Mouse (Mus musculus) thymus, postnatal 10 days (tissue): ENCODE measurements around the gene P2rx6.
"Not testable (repeated sequence)": the region's sequence is repeated elsewhere in the genome, so short reads cannot be mapped to it uniquely, and the experiment has no call there.

Experiments used
- DNase-seq, 2 experiments: peaks; one replicate each; pipeline ENCODE4 v3.0.0; 2021; ENCODE audit warnings: low spot score in 2 of 2

The P2rx6 gene

DNA sequence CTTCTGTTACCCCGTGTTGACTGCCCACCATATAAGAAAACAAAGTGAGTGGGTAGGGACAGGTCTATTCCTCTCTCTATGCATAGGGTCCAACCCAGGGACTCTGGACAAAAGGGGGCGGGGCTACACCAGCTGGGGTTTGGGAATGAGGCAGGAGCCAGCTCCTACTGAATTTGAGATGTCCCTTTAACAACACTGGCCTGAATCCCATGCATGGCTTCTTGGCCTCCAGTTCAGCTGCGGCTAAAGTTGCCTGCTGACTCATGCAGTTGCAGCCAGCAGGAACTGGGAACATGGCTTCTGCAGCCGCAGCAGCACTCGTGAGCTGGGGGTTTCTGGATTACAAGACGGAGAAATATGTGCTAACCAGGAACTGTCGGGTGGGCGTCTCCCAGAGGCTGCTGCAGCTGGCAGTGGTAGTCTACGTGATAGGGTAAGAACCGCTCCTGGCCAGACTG, at the start of gene P2rx6:
TSS of gene P2rx6 (plus strand) at position 135 of the 458 bp plus-strand sequence.
- no peak for DNase-seq

DNA sequence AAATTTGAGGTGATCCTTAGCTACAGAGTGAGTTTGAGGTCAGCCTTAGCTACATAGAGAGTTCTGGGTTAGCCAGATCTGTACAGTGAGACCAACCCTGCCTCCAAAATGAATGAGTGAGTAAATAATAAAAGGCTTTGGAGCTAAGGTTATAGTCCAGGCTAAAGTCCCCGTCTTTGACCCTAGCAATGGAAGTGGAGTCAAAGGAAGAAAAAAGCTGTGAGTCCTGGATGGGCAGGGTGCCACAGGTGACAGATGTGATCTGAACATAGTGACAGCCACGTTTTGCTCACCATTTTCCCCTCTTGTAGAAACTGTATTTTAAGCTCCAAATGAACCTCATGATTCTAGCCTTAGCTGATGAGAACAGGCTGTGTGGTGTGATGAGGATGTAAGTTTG, 42.8 kb upstream of the P2rx6 start:
- no peak for DNase-seq

DNA sequence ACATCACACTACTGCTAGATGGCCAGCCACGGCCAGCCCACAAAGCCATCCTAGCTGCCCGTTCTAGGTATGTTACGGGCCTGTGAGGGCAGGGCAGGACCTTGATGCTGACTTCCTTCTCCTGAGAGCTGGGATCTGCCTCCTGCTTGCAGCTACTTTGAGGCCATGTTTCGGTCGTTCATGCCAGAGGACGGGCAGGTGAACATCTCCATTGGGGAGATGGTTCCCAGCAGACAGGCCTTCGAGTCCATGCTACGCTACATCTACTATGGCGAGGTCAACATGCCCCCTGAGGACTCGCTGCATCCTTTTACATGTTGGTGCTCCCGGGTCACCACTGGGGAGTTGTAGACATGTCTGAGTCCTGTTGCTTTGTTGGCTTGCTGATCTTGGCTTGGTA, 37.5 kb upstream of the P2rx6 start:
- no peak for DNase-seq

DNA sequence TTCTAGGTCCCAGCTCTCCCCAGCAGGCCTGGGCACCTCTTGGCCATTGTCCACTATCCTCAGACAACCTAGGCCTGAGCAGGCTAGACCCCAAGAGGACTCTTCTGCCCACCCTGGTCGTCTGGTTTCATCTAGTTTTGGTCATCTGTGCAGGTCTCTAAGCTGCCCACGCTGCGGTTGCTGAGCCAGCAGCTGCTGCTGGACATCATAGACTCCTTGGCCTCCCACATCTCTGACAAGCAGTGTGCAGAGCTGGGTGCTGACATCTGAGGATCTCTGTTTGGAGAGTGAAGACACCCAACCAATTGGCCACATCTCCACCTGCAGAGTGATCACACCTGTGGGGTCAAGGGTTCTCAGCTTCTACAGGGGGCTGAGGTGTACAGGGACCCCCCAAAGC, 36.2 kb upstream of the P2rx6 start:
- no peak for DNase-seq

DNA sequence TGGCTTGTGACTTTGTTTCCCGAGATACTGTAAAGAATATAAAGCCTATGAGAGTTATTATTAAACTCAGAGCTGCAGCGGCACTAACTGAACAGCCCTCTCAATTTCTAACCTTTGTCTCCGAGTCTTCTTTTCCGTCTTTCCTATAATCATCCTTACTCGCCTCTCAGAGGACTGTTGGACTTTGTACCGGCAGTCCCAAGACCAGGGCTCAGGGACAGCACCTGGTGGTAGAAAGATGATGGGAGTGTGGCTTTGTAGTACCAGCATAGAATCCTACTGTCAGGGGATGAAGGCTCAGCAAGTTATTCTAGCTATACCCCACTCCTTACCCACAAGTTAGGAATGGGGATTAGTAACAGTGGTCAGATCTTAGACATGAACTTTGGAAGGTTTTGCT, 35.5 kb upstream of the P2rx6 start:
- no peak for DNase-seq

DNA sequence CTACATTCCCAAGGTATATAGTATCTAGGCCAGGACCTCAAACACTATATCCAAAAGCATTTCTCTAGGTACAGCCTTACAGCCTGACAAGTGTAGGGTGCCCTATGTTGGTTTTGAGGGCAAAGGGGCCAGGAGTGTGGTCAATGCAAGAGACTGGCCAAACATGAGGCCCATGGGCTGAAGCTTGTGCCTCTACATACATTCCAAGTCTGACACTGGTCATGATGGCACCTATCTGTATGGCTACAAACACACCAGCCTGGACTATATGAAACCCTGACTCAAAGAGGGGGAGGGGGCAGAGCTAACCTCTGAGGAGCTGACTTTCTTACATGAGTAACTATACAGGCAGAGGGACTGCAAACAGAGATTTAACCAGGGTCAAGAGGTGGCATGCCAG, 34.1 kb upstream of the P2rx6 start:
- no peak for DNase-seq

DNA sequence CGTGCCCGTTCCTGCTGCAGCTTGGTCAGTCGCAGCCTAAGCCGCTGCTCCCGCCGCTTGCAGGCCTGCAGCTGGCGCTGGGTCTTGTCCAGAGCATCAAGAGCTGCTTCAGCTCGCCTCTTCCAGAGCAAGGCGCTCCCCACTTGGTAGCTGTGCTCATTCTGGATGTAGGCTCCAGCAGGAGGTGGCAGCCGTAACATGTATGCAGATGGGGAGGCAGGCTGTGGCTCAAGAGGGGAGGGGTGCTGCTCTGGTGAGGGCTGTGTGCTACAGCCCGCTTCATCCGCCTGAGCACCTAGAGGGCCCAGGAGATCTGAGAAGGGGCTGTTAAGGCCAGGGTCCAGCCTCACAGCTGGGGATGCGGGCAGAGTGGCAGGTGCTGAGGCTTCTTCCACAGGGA, 33.4 kb upstream of the P2rx6 start:
- DNase-seq, result no peak

DNA sequence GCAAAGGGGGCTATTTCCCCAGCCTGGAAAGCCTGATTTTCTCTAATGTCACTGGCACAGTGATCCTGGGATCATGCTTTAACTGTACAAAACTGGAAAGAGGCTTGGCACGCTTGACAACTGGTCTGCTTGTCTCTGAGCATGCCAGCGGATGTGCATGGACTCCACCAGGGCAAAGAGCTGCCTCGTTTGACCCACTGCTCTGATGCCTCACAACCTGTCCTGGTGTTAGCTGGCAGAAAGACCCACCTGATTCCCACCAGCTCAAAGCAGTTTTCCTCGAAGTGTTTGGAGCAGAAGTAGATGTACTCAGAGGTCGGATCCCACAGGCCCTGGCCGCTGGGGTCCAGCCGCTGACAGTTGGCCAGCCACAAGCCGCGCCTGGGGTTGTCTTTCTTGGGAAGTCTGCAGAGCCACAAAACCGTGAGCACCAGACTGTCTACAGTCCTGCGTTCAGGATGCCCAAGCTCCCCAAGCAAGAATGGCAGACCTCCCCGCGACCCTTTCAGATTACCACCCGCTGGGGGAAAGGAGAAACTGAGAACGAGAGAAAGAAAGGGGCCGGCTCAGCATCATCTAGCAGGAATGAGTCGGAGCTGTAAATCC, 31.6 kb upstream of the P2rx6 start:
- no peak for DNase-seq

DNA sequence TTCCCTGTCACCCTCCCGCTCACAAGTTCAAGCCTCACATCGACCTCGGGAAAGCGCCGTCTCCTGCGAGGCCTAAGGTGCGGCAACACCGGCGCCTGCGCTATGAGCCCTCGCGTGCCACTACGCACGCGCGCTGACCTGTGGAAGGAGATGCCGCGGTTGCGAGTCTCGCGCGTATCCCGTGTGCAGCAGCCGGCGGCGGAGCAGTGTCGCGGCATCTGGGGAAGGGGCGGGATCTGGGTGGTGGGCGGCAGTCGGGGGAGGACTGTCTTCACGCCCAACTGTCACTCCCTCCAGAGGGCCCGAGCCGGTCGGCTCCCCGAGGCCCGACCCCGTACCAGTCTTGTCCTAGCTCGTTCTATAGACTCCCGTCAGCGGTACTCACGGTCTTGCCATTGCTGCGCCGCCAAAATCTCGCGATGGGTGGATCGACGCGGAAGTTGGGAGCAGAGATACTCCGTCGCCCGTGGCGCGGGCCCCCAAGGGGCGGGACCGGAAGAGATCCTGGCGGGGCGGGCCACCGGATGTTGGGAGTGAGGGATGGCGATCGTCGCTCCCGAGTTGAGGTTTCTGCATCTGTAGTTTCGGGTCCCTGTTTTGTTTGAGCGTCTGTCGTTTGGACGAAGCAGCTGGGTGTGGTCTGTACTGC, 30.9 kb upstream of the P2rx6 start, which contains the start of gene Thap7:
TSS of gene Thap7 (minus strand) at position 497 of the 649 bp plus-strand sequence.
- DNase-seq, result peak; percentile 95 to 98

DNA sequence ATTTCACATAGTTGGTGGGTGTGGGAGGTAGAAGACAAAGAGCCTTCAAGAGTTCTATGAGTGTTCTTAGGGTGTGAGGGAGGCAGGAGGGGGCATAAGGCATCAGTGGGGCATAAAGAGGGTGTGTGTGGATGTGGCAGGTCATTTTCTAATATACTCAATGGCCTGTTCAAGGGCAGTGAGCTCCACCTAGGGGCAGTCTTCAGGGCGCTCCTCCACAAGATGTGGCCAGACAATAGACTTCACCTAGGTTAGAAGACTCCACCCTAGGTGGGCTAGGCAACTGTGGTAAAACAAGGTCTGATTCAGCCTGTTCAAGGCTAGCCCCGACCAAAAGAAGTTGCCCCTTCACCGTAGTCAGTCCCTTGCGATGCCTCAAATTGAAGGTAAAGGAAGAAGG, 29.4 kb upstream of the P2rx6 start:
- no peak for DNase-seq

DNA sequence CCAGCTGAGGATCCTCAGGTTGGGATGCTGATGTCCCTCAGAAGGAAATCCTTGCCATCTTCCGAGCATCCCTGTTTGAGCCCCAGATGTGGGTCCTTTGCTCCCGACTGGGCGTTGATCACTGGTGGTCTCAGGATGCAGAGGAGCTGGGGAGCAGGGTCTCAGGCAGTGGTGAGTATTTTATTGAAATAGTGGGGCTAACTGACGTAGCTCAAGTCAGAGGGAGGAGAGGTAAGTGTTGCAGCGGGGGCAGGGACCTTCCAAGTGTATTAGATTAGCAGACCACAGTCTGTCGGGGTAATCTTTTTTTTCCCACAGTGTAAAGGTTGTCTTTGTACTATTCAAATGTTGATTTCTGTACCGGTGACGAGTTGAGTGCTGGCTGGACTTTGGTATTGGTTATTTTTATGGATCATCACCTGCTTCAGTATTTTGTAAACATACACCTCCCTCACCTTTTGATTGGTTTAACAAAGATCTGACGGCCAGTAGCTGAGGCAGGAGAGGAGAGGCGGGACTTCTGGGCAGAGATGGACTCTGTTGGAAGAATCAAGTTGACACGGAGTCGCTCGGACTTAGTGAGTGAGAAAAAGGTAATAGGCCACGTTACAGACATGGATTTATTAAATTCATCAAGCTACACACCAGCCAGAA, 28.9 kb upstream of the P2rx6 start:
- DNase-seq, result no peak

DNA sequence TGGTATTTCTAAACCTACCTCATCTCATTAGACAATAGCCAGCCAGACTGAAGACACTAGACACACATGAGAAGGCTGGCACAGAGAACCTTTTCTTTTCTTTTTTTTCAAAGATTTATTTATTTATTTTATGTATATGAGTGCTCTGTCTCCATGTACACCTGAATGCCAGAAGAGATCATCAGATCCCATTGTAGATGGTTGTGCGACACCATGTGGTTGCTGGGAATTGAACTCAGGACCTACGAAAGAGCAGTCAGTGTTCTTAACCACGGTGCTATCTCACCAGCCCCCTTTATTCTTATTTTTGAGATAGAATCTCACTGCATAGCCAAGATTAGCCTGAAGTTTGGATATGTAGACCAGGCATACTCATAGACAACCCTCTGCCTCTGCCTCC, 25.1 kb upstream of the P2rx6 start:
- no peak for DNase-seq

DNA sequence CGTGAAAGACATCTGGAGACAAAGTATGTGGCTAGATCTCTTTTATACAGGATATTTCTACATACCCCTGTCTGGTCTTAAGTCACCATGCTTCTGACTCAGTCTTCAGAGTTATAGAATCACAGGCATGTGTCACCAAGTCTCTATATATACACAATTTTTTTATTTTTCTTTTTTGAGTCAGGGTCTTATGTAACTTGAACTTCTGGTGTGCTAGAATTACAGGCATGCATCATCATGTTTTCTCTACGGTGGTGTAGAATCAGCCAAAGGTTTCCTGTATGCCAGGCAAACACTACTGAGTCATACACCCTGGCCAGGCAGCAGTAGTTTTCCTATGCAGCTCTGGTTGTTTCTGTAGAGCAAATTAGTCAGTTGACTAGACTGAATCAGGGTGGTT, 19.1 kb upstream of the P2rx6 start:
- DNase-seq, result no peak

DNA sequence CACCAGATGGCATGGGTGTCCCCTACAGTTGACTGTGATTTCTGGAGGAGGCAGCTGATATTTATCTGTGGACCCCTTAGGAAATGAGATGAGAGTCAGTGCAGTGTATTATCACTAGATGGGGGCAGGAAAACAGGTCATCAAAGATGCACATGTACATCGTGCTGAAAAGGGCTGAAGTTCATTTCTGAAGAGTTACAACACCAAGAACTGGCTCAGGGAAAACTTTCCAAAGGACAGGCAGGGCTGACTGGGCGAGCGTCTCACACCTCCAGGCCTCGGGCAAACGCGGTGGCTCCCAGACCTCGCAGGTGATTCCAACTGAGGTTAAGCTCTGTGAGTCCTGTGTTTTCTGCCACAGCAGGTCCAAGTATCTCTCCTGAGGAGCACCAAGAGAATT, 8.8 kb upstream of the P2rx6 start:
- DNase-seq, result no peak

DNA sequence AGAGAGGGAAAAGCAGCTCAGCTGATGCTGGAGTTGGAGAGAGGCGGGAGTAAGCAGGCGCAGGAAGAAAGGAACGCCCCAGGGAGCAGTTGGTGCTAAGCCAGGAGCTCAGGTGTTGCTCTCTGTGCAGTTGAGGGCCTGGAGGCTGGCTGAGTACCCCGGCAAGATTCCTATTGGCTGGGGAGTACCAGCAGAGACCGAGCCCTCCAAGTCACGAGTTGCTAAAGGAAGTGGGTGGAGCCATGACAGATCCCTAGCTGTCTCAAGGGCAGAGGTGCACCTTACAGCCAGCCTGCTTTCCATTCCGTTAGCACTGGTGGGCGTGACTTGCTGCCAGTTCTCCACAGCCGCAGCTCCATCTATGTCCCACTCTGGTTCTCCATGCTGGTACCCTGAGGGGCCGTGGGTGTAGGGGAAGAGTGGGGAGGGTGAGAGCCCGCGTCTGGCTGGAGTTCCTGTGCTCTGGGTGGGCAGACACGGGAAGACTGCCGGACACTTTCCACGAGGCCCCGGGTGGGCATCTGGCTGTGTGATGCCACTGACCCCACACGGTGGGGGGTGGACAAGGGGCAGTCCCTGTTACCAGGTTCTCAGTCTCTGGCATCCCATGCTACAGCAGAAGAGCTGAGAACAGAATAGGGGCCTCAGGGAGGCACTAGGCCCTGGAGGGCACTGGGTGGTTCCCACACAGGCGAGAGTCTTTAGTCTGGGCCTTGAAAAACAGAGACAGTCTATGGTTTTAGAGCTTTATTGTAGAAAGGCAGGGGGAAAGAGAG, 7.6 kb upstream of the P2rx6 start:
- peak; percentile 68 to 70 for DNase-seq

DNA sequence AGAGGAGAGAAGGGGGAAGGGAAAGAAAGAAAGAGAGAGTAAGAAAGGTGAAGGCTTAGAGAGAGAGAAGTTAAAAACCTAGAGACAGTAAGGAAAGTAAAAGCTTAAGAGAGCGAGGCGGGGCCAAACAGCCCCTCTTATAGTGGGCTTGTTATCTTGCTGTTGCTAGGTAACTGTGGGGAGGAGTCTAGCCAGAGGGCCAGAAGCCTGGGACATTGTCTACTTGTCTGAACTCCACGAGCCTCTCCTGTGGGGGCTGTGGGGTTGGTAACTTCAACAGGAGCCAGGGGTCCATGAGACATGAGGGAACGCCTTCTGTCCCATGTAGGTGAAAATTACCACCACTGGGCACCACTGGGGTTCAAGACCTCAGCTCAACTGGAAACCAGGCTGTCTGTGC, 7.0 kb upstream of the P2rx6 start:
- DNase-seq, result not testable (repeated sequence)

DNA sequence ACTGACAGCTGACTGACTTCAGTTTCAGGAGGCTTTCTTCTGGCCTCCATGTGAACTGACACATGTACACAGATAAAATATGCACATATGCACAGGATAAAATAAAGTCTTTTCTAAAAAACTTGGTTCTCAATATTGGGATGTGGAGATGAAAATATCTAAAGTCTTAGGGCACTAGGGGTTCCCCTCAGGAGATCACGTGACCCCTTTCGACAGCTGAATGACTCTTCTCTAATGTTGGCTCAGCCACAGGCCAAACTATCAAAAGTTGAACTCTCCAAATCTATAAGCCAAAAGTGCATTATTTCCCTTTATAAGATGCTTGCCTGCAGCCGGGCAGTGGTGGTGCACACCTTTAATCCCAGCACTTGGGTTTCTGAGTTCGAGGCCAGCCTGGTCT, 5.5 kb upstream of the P2rx6 start:
- no peak for DNase-seq

DNA sequence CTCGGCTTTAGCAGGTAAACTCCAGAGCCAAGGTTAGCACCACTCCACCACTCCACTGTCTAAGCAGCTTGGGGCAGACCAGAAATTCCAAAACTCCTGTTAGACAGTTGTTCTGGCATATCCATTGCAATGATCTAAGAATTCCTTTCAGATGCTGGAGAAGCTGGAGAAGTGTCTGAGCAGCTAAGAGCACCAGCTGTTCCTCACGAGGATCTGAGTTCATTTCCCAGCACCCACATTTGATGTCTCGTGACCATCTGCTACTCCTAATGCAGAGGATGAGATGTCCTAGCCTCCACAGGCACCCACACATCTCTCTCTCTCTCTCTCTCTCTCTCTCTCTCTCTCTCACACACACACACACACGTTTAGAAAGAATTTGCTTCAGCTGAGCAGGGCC, 4.8 kb upstream of the P2rx6 start:
- no peak for DNase-seq

DNA sequence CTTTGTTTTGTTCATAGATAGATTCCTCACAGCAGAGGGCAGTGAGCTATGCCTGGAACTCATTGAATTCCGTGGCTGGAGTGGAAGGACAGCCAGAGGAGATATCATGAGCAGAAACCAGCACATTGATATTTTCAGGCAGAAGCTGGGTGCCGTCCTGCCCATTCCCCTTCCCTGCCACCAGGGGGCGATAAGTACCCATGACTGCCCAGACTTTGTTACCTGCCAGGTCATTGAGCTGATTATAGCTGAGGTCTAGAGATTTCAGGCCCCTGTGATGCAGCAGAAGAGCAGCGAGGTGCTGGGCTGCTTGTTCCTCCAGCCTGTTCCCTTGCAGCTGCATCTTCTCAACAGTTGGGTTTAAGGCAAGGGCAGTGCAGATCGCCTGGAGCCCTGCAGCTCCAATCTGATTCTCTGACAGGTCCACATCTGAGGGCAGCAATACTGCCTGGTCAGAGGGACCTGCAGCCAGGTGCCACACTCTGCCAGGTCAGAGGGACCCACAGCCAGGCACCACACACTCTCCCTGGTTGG, 3.7 kb upstream of the P2rx6 start:
- DNase-seq, result peak in 1 of 2 experiments; percentile 66

DNA sequence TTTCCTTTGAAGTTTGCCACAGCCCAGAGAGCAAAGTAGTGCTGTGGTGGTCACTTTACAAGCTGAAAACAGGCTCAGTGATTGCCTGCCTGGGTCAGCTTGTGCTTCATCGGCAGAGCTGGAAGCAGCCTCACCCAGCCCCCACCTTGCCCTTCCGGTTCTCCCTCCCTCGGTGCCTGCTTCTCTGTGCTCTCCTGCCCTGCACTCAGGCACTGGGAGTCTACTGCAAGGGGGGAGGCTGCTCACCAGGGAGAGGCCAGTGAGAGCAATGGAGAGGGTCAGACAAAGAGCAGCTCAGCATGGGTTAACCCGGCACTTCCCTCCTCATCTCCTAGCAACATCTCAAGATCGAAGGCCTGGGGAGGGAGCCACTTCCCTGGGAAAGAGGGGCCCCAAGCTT, 2.9 kb upstream of the P2rx6 start:
- DNase-seq, result no peak

DNA sequence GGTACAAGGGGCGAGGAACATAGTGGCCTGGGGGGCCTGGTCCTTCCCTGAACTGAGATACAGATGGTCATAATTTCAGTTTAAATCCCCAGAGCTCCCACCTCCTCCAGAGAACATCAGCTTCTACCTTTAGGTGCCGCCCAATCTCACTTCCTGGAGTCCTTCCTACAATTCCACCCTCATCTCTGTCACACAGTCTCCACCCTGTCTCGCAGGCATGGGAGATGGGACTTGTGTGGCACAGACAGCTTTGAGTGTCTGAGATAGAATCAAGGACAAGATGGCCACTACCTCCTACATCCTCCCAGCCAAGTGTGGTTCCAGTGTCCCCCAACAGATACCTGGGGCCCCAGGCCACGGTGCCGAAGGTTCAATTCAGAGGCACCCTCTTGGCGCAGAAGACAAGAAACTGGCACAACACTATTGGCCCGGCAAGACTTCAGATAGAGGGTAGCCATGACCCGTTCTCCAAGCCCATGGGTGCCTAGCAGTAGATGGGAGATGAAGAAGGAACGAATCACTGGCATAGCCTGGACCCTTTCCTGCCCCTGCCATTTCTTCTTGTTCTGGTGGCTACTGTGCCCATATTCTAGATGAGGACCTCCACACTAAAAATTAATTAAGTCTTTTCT, 2.2 kb upstream of the P2rx6 start:
- DNase-seq, result no peak
